Mouse (Mus musculus) R1 (cell line): ENCODE results near the gene Gm8180.
"Not testable (repeated sequence)": the region's sequence is repeated elsewhere in the genome, so short reads cannot be mapped to it uniquely, and the experiment has no call there.

Experiments used
- DNase-seq: peaks from one replicate; pipeline ENCODE4 v3.0.0-alpha.2; 2018; ENCODE audit warnings: low read depth, low spot score

Gm8180 gene

DNA sequence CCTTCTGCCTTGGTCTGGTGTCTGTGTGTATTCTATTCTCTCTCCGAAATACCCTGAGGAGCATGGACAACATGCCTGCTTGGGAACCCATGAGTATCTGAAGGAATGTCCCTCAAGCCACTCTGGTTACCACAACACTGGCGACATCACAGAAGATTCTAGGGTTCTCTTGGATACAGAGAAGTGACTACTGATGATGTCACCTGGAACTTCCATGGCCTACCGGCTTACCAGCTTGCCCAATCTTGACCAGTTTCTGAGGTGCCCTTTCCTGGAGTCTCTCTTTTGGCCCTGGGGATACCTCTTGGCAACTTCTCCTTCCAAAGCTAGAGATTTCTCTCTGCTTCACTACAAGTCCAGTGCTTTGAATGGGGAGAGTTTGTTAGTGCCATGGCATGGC lies at the start of gene Gm8180:
Gene Gm8180, minus strand, starts transcription at position 101 of the 400 bp plus-strand sequence.
- not testable (repeated sequence) for DNase-seq

- DNase-seq, result not testable (repeated sequence)
Measured at GRCm38 (mm10) chr14:43830385-43830784, 45.8 kb upstream of the Gm8180 start.

- DNase-seq, result not testable (repeated sequence)
Measured at GRCm38 (mm10) chr14:43824176-43824575, 39.6 kb upstream of the Gm8180 start.

GRCm38 (mm10) chr14:43821869-43822268 lies 37.3 kb upstream of the Gm8180 start:
- not testable (repeated sequence) for DNase-seq

DNA sequence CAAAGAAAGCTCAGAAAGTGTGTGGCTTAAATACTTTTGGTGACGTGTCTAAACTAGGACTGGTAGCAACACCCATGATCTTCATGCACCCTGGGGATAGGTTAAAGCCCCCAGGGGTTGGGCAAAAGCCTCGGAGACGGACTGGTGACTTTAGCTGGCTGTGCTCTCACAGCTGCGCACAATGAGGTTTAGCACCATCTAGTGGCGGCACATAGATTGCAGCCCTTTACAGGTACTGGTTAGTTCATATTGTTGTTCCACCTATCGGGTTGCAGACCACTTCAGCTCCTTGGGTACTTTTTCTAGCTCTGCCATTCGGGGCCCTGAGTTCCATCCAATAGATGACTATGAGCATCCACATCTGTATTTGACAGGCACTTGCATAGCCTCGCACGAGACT lies 27.9 kb upstream of the Gm8180 start:
- peak; percentile 86 for DNase-seq

DNA sequence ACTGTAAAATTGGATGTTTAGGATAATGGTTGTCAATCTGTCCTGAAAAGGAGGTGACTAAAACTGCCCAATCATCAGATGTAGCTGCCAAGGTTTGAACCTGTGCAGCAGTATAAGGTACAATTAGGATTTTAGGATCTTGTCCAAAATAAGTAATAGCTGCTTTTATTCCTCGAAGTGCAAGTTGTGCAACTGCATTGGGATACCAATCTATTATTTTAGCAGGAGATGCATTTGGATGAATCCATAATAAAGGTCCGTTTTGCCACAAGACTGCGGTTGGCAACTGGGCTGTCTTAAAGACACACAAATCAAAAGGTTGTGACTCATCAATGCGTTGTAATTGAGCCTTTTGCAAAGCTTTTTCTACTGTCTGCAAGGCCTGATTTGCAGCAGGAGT lies 23.6 kb upstream of the Gm8180 start:
- DNase-seq, result not testable (repeated sequence)

GRCm38 (mm10) chr14:43804435-43804834 lies 19.9 kb upstream of the Gm8180 start:
- DNase-seq, result not testable (repeated sequence)

- DNase-seq, result peak; percentile 14
Measured at GRCm38 (mm10) chr14:43796905-43797470, 12.4 kb upstream of the Gm8180 start.

GRCm38 (mm10) chr14:43796069-43796904 lies 11.7 kb upstream of the Gm8180 start:
- DNase-seq, result no peak

DNA sequence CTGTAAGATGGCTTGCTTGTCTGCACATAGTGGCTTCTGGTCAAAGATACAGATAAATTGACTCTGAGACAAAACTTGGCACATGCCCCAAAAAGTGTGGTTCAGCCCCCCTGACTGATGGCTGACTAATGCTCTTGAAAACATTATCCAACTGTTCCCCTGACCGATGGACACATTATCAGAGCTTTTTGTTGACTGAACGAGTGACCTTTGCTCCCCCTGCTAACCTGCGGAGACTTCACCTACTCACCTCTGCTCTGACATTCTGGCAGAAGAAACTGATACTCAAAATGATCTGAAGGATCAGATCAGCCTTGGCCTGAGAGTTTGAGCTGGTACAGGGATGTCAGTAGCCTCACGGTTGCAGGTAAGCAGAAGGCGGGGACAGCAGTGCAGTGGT lies 9.3 kb upstream of the Gm8180 start:
- not testable (repeated sequence) for DNase-seq

DNA sequence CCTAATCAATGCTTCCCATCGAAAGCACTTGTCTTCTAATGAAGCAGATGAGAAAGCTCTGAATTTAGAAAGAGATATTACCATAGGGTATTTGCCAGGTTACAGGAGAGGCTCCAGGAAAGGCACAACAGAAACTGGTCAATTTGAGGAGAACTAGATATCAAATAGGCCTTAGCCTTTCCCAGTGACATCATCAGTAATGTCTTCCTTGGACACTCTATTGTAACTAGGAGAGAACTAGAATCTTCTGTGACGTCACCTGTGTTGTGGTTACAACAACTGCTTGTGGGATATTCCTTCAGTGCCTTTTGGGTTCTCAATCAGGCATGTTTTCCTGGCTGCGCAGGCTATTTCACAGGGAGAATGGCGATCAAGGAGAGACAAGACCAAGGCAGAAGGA lies 37.0 kb downstream of the Gm8180 start, which contains the start of gene Gm6526:
Gene Gm6526, plus strand, starts transcription at position 301 of the 400 bp plus-strand sequence.
- not testable (repeated sequence) for DNase-seq
